Mouse (Mus musculus) liver, embryonic 14.5 days (tissue): ENCODE measurements around the gene Tet1. TPM values are rescaled to one million over a fixed set of nuclear protein-coding genes. Genes with fewer than 3 reads are reported as not detected.

ENCODE experiments used
- ATAC-seq: fragments of 200-750 bp; cut with Nextera tagmentation; 2 replicates; pipeline ENCODE4 v1.8.0; 2017; ENCODE audit warnings: moderate number of reproducible peaks, mild to moderate bottlenecking, moderate library complexity; ENCODE audit not compliant: insufficient read depth
- DNase-seq, 3 experiments: peaks; one replicate each; pipeline ENCODE4 v3.0.0-alpha.2; 2012 to 2013; ENCODE audit warnings: low read depth in 3 of 3, low spot score in 3 of 3
- H3K27ac ChIP-seq: fragments of 300-500 bp; sonication (generic); 2 replicates; pipeline ENCODE4 v1.5.1; 2014; ENCODE audit warnings: moderate library complexity, mild to moderate bottlenecking, control low read depth, inconsistent platforms
- H3K27me3 ChIP-seq: fragments of 300-500 bp; sonication (generic); 2 replicates; pipeline ENCODE4 v1.6.1; 2014; ENCODE audit warnings: mild to moderate bottlenecking, low read length, moderate library complexity; ENCODE audit not compliant: control insufficient read depth, insufficient read depth
- H3K36me3 ChIP-seq: fragments of 300-500 bp; sonication (generic); replicated peaks from 2 replicates; pipeline ENCODE4 v1.6.1; 2014; ENCODE audit warnings: low read depth; ENCODE audit not compliant: control insufficient read depth, insufficient read depth
- H3K4me1 ChIP-seq, 2 experiments: fragments of 200-500 bp in 1 of 2; fragments of 300-500 bp in 1 of 2; sonication (generic) in 1 of 2; replicated peaks; 2 replicates each; pipeline ENCODE4 v1.6.1; 2012 to 2014; ENCODE audit warnings: antibody characterized with exemption in 1 of 2, inconsistent platforms in 1 of 2, low read length in 1 of 2; ENCODE audit not compliant: control insufficient read depth in 2 of 2, insufficient read depth in 2 of 2
- H3K4me2 ChIP-seq: fragments of 300-500 bp; sonication (generic); 2 replicates; pipeline ENCODE4 v1.6.1; 2014; ENCODE audit warnings: low read depth, mild to moderate bottlenecking, control low read depth, moderate library complexity
- H3K4me3 ChIP-seq, 2 experiments: fragments of 200-500 bp in 1 of 2; fragments of 300-500 bp in 1 of 2; sonication (generic) in 1 of 2; 2 replicates each; pipeline ENCODE4 v1.5.1; 2012 to 2014; ENCODE audit warnings: low read depth in 2 of 2, low read length in 2 of 2, mild to moderate bottlenecking in 2 of 2, control low read depth in 1 of 2, inconsistent platforms in 1 of 2, moderate library complexity in 1 of 2; ENCODE audit not compliant: insufficient read depth in 1 of 2
- H3K9ac ChIP-seq: fragments of 300-500 bp; sonication (generic); replicated peaks from 2 replicates; pipeline ENCODE4 v1.6.1; 2014; ENCODE audit warnings: mild to moderate bottlenecking, control low read depth, moderate library complexity
- H3K9me3 ChIP-seq: fragments of 300-500 bp; sonication (generic); 2 replicates; pipeline ENCODE4 v1.6.1; 2016; ENCODE audit warnings: low read length, mixed read lengths; ENCODE audit not compliant: control insufficient read depth
- CTCF ChIP-seq: IDR thresholded peaks from 2 replicates; pipeline ENCODE4 v1.5.1; 2016; ENCODE audit warnings: antibody characterized with exemption, low read depth, control low read depth
- EP300 ChIP-seq: IDR thresholded peaks from 2 replicates; pipeline ENCODE4 v1.6.1; 2016; ENCODE audit warnings: antibody characterized with exemption, low read depth
- WGBS: fragments of 180-500 bp; shearing (Covaris S2); extraction: QIAGEN DNeasy Blood & Tissue Kit; methylation state at CpG from one replicate; pipeline ENCODE4 v1.1.7; 2014; ENCODE audit not compliant: insufficient replicate concordance; 5-methylcytosine and 5-hydroxymethylcytosine counted together
- polyA plus RNA-seq, 2 experiments: library from polyadenylated mRNA; depleted of rRNA in 1 of 2; stranded (reverse) in 1 of 2; unstranded in 1 of 2; fragments of >200 nt; fragmentation: Nextera tagmentation in 1 of 2; extraction: Ambion mirVana in 1 of 2; gene quantifications; 2 replicates each; pipeline versions ENCODE4 v1.2.1 to v1.2.3; 2012 to 2014

Gene Tet1
- polyA plus RNA-seq, 2 experiments: 0.23 to 0.99 TPM

DNA sequence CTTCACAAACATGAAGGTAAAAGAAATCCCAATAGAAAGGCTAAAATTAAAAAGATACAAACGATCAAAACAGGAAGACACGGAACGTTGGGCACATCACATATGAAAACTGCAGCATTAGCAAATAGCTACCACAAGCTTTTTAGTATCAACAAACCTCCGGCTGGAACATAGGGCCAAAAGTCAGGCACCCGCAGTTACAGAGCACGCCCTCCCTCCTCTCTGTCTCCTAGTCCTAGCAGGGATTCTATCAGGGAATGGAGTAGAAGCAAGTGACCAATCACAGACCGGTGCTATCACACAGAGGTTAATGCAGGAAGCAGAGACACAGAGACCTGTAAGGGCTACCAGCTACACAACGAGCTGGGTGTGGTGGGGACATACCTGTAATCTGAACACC, 84.3 kb downstream of the Tet1 start:
- no peak overlapping the region for H3K4me2 ChIP-seq
- DNase-seq (no peak), ATAC-seq (no peak)
- H3K27me3 ChIP-seq: no peaks in the 10 kb centered on the region
- H3K9ac ChIP-seq: no peak overlapping the region
- no peaks in the 10 kb centered on the region for H3K4me1 ChIP-seq
- H3K36me3 ChIP-seq: no peaks in the 10 kb centered on the region
- WGBS: 68% methylated on average over 8 of the region's 8 CpGs
- no peaks in the 10 kb centered on the region for H3K9me3 ChIP-seq
- TF ChIP-seq CTCF: no peak
- no peak for TF ChIP-seq EP300
- H3K4me3 ChIP-seq: no peak overlapping the region
- no peak overlapping the region for H3K27ac ChIP-seq

- Histone ChIP-seq H3K27me3 (no peaks in the 10 kb centered on the region), H3K4me1 (no peaks in the 10 kb centered on the region), H3K9ac (no peak overlapping the region), H3K36me3 (no peaks in the 10 kb centered on the region), H3K9me3 (no peaks in the 10 kb centered on the region), H3K27ac (no peak overlapping the region), H3K4me2 (no peak overlapping the region), H3K4me3 (no peak overlapping the region)
- no peak for ATAC-seq
- 69% methylated on average over 4 of the region's 4 CpGs for WGBS
- no peak for DNase-seq
- TF ChIP-seq EP300 (no peak), CTCF (no peak)
Measured at GRCm38 (mm10) chr10:62823431-62823830, 85.4 kb downstream of the Tet1 start.

- no peak overlapping the region for H3K27ac ChIP-seq
- no peak overlapping the region for H3K4me2 ChIP-seq
- no peaks in the 10 kb centered on the region for H3K9me3 ChIP-seq
- ATAC-seq (no peak), DNase-seq (no peak)
- no peaks in the 10 kb centered on the region for H3K27me3 ChIP-seq
- no peaks in the 10 kb centered on the region for H3K4me1 ChIP-seq
- H3K36me3 ChIP-seq: no peaks in the 10 kb centered on the region
- H3K4me3 ChIP-seq: no peak overlapping the region
- no peak overlapping the region for H3K9ac ChIP-seq
- 49% methylated on average over 4 of the region's 4 CpGs for WGBS
- TF ChIP-seq CTCF (no peak), EP300 (no peak)
Measured at GRCm38 (mm10) chr10:62810010-62810409, 98.8 kb downstream of the Tet1 start.

DNA sequence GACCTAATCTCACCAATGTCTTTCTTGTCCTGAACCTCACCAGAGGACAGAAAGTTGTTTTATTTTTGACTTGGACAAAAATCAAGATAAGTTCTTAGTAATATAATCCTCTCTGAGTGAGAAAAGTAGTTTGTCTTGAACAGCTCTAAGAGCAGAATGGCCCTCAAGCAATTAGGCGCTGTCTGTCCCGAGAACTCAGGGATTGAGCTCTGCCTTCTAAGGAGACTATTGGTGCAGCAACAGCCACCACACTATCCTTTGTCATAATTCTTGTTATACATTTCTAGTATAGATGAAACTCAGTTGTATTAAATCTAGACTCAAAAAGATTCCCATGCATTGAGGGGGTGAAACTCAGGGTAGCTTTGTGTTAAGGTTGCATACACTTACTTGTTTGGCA, 100.0 kb downstream of the Tet1 start:
- Histone ChIP-seq H3K27ac (no peak overlapping the region), H3K9me3 (no peaks in the 10 kb centered on the region), H3K4me2 (no peak overlapping the region), H3K36me3 (no peaks in the 10 kb centered on the region), H3K4me1 (no peaks in the 10 kb centered on the region), H3K9ac (no peak overlapping the region), H3K4me3 (no peak overlapping the region), H3K27me3 (no peaks in the 10 kb centered on the region)
- 77% methylated on average over 2 of the region's 2 CpGs for WGBS
- no peak for DNase-seq
- no peak for ATAC-seq
- TF ChIP-seq CTCF: no peak
- no peak for TF ChIP-seq EP300

DNA sequence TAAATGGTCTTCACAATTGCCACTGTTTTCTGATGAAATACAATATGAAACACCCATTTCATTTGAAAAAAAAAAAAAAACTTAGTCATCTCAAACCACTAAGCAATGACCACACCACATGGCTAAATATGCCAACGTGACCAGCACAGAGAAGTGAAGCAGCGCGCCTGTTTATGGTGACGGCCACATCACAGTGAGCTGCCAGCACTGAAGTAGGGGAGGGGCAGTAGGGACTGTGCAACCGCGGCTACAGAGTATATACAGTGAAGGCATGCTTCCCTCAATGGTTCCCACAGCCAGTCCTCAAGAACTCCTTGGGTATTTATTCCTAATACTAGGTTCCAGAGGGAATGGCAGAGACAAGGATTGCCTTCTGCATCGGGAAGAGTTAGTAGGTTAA, 100.5 kb downstream of the Tet1 start:
- WGBS: 67% methylated on average over 7 of the region's 7 CpGs

More for the DNA sequence above, 100.5 kb downstream of the Tet1 start:
- H3K9ac ChIP-seq: no peak overlapping the region
- no peaks in the 10 kb centered on the region for H3K4me1 ChIP-seq
- no peak overlapping the region for H3K4me2 ChIP-seq
- DNase-seq: no peak
- no peak for ATAC-seq
- no peaks in the 10 kb centered on the region for H3K36me3 ChIP-seq
- H3K4me3 ChIP-seq: no peak overlapping the region
- H3K27me3 ChIP-seq: no peaks in the 10 kb centered on the region
- H3K9me3 ChIP-seq: no peaks in the 10 kb centered on the region
- TF ChIP-seq CTCF (no peak), EP300 (no peak)
- H3K27ac ChIP-seq: no peak overlapping the region
